Mouse (Mus musculus) embryonic fibroblast, embryonic 13.5 days (primary cell): Measurements from ENCODE around the gene Phf23.
A peak's percentile ranks its signal among the peaks of the same experiment; 100 is the strongest.

Experiments
- CTCF ChIP-seq: IDR thresholded peaks from 2 replicates; pipeline ENCODE4 v1.5.1; 2011; ENCODE audit warnings: mild to moderate bottlenecking, control low read depth, low read length, moderate library complexity, borderline replicate concordance; ENCODE audit not compliant: insufficient read depth
- POLR2A ChIP-seq: IDR thresholded peaks from 2 replicates; pipeline ENCODE4 v1.6.1; 2011; ENCODE audit warnings: low read depth, mild to moderate bottlenecking, control low read depth, low read length, moderate library complexity

DNA sequence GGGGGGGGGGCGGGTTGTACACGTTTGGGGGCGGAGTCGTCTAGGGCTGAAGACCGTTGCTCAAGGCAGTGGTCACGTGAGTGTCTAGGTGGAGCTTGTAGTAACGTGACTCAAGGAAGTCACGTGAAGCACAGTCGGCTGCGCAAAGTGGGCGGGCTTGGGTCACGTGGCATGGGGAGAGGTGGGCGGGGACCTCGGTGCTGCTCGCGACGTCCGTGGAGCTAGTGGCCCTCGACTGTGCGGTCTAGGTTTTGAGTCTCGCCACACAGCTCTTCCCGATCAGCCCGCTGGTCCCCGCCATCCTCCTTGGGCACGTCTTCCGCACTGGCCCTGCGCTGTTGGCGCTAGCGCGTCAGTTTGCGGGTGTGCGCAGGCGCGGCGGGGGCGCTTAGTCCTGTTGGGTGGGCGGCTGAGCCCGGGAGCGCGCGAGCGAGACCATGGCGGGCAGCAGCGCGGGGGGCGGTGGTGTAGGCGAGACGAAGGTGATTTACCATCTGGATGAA is 4.9 kb downstream of the Phf23 start, which contains the start of gene Dvl2:
- TF ChIP-seq CTCF (no peak), POLR2A (peak; percentile 95)
